Mouse (Mus musculus) stomach, embryonic 14.5 days (tissue): ENCODE results near the gene Engase. TPM values are rescaled to one million over a fixed set of nuclear protein-coding genes. Genes with fewer than 3 reads are reported as not detected.

ENCODE experiments used
- polyA plus RNA-seq: library from polyadenylated mRNA; unstranded; fragments of >200 nt; fragmentation: Nextera tagmentation; extraction: Ambion mirVana; gene quantifications from 2 replicates; pipeline ENCODE4 v1.2.1, GENCODE M21; 2014

Engase gene
- polyA plus RNA-seq, 1 experiment from 2014 or later, result 7.0 TPM

Other genes with a start within 250 kb of the Engase start
- gene Cyth1, start 228.2 kb upstream of the Engase start, polyA plus RNA-seq, result 10.6 and 10.8 TPM in 2 replicates
- gene Usp36, start 186.6 kb upstream of the Engase start, polyA plus RNA-seq, result 17.5 and 19.1 TPM in 2 replicates
- gene Cep295nl, start 134.3 kb upstream of the Engase start, polyA plus RNA-seq, result 0.62 TPM in 1 of 2 replicates, not detected in the other
- gene Timp2, start 121.1 kb upstream of the Engase start, polyA plus RNA-seq, result 101 and 109 TPM in 2 replicates
- gene Lgals3bp, start 74.7 kb upstream of the Engase start, polyA plus RNA-seq, result 39.0 and 39.2 TPM in 2 replicates
- gene Cant1, start 57.7 kb upstream of the Engase start, polyA plus RNA-seq, result 21.8 and 25.7 TPM in 2 replicates
- 7.0 and 7.9 TPM in 2 replicates for gene C1qtnf1, start 48.6 kb upstream of the Engase start, polyA plus RNA-seq